Mouse (Mus musculus) CH12.LX (cell line): ENCODE measurements around the gene Stat1. TPM values are rescaled to one million over a fixed set of nuclear protein-coding genes. Genes with fewer than 3 reads are reported as not detected.

ENCODE experiments used
- DNase-seq: peaks from one replicate; pipeline ENCODE4 v3.0.0-alpha.2; 2013; ENCODE audit errors: extremely low read depth
- H3K27ac ChIP-seq: 2 replicates; pipeline ENCODE4 v1.5.1; 2012; ENCODE audit warnings: low read depth, mild to moderate bottlenecking, control low read depth, moderate library complexity; ENCODE audit not compliant: insufficient read depth
- H3K27me3 ChIP-seq: replicated peaks from 2 replicates; pipeline ENCODE3; 2012; ENCODE audit warnings: inconsistent platforms
- H3K36me3 ChIP-seq, 2 experiments: replicated peaks in 1 of 2; 2 replicates each; pipeline versions ENCODE3 to v1.6.1; 2012; ENCODE audit warnings: inconsistent platforms in 1 of 2, low read length in 1 of 2, mild to moderate bottlenecking in 1 of 2, mixed read lengths in 1 of 2, moderate library complexity in 1 of 2; ENCODE audit not compliant: control insufficient read depth in 1 of 2, insufficient read depth in 1 of 2
- H3K4me1 ChIP-seq, 2 experiments: 2 replicates each; pipeline ENCODE4 v1.6.1; 2012; ENCODE audit warnings: inconsistent platforms in 1 of 2, moderate library complexity in 1 of 2; ENCODE audit not compliant: insufficient read depth in 2 of 2, control insufficient read depth in 1 of 2
- H3K4me2 ChIP-seq: 2 replicates; pipeline ENCODE4 v1.6.1; 2012; ENCODE audit warnings: low read depth, mild to moderate bottlenecking, control low read depth; ENCODE audit not compliant: poor library complexity, insufficient read depth, severe bottlenecking
- H3K4me3 ChIP-seq, 3 experiments: fragments of 150-350 bp in 1 of 3; sonication (generic) in 1 of 3; replicated peaks in 1 of 3; 2 replicates each; pipeline versions ENCODE3 to v1.5.1; 2011 to 2012; ENCODE audit warnings: low read depth in 2 of 3, low read length in 2 of 3, mild to moderate bottlenecking in 2 of 3, moderate library complexity in 2 of 3, control low read depth in 1 of 3, improper control_type of control experiment in 1 of 3, inconsistent platforms in 1 of 3, mixed read lengths in 1 of 3; ENCODE audit not compliant: poor library complexity in 1 of 3
- H3K79me2 ChIP-seq: replicated peaks from 2 replicates; pipeline ENCODE4 v1.6.1; 2012; ENCODE audit warnings: mild to moderate bottlenecking, moderate library complexity; ENCODE audit not compliant: control insufficient read depth, poor library complexity, insufficient read depth, severe bottlenecking; ENCODE audit errors: extremely low read depth
- H3K9ac ChIP-seq: 2 replicates; pipeline ENCODE4 v1.6.1; 2012; ENCODE audit warnings: low read depth, mild to moderate bottlenecking, control low read depth, moderate library complexity; ENCODE audit not compliant: insufficient read depth
- H3K9me3 ChIP-seq: replicated peaks from 2 replicates; pipeline ENCODE3; 2012; ENCODE audit warnings: low read length, inconsistent platforms, mixed read lengths
- CHD1 ChIP-seq: IDR thresholded peaks from 2 replicates; pipeline ENCODE4 v1.6.1; 2012; ENCODE audit warnings: low read depth, low read length, improper control_type of control experiment, inconsistent platforms
- CTCF ChIP-seq, 2 experiments: IDR thresholded peaks in 1 of 2; conservative IDR thresholded peaks in 1 of 2; 2 replicates each; pipeline ENCODE4 v1.5.1; 2011 to 2012; ENCODE audit warnings: low read depth in 2 of 2, low read length in 2 of 2, improper control_type of control experiment in 1 of 2, inconsistent platforms in 1 of 2, mild to moderate bottlenecking in 1 of 2, moderate library complexity in 1 of 2
- E2F4 ChIP-seq: IDR thresholded peaks from 2 replicates; pipeline ENCODE4 v1.6.1; 2011; ENCODE audit warnings: low read depth, low read length, improper control_type of control experiment; ENCODE audit not compliant: insufficient replicate concordance
- ELF1 ChIP-seq: IDR thresholded peaks from 2 replicates; pipeline ENCODE4 v1.6.1; 2014; ENCODE audit warnings: low read depth, mild to moderate bottlenecking, inconsistent platforms, low read length, improper control_type of control experiment
- EP300 ChIP-seq: IDR thresholded peaks from 2 replicates; pipeline ENCODE4 v1.6.1; 2011; ENCODE audit warnings: low read length, improper control_type of control experiment
- ETS1 ChIP-seq: conservative IDR thresholded peaks from 2 replicates; pipeline ENCODE4 v1.6.1; 2012; ENCODE audit warnings: low read depth, mild to moderate bottlenecking, inconsistent platforms, low read length, improper control_type of control experiment, moderate library complexity
- GABPA ChIP-seq: IDR thresholded peaks from 2 replicates; pipeline ENCODE4 v1.6.1; 2012; ENCODE audit warnings: low read depth, low read length, improper control_type of control experiment, inconsistent platforms; ENCODE audit not compliant: insufficient replicate concordance
- JUN ChIP-seq: IDR thresholded peaks from 2 replicates; pipeline ENCODE4 v1.6.1; 2011; ENCODE audit warnings: low read depth, mild to moderate bottlenecking, low read length, improper control_type of control experiment, moderate library complexity; ENCODE audit not compliant: insufficient read depth
- KAT2A ChIP-seq: IDR thresholded peaks from 2 replicates; pipeline ENCODE4 v1.6.1; 2012; ENCODE audit warnings: low read length, improper control_type of control experiment, inconsistent platforms; ENCODE audit not compliant: insufficient replicate concordance
- MAFK ChIP-seq: IDR thresholded peaks from 2 replicates; pipeline ENCODE4 v1.6.1; 2011; ENCODE audit warnings: low read length, improper control_type of control experiment; ENCODE audit not compliant: insufficient replicate concordance
- MAX ChIP-seq: IDR thresholded peaks from 2 replicates; pipeline ENCODE4 v1.6.1; 2011; ENCODE audit warnings: low read length, improper control_type of control experiment
- MAZ ChIP-seq: IDR thresholded peaks from 2 replicates; pipeline ENCODE4 v1.6.1; 2012; ENCODE audit warnings: low read depth, mild to moderate bottlenecking, inconsistent platforms, low read length, improper control_type of control experiment, moderate library complexity
- MEF2A ChIP-seq: IDR thresholded peaks from 2 replicates; pipeline ENCODE4 v1.6.1; 2014; ENCODE audit warnings: low read depth, mild to moderate bottlenecking, inconsistent platforms, low read length, improper control_type of control experiment, borderline replicate concordance
- NELFE ChIP-seq: IDR thresholded peaks from 2 replicates; pipeline ENCODE4 v1.6.1; 2011; ENCODE audit warnings: low read depth, low read length, improper control_type of control experiment
- NRF1 ChIP-seq: IDR thresholded peaks from 2 replicates; pipeline ENCODE4 v1.6.1; 2014; ENCODE audit warnings: low read depth, mild to moderate bottlenecking, inconsistent platforms, low read length, improper control_type of control experiment, moderate library complexity
- POLR2A ChIP-seq: IDR thresholded peaks from 2 replicates; pipeline ENCODE4 v1.6.1; 2011; ENCODE audit warnings: low read depth, mild to moderate bottlenecking, improper control_type of control experiment, low read length
- POLR2AphosphoS2 ChIP-seq: IDR thresholded peaks from 2 replicates; pipeline ENCODE4 v1.6.1; 2011; ENCODE audit warnings: low read depth, low read length, improper control_type of control experiment
- RCOR1 ChIP-seq: conservative IDR thresholded peaks from 2 replicates; pipeline ENCODE4 v1.6.1; 2012; ENCODE audit warnings: low read depth, mild to moderate bottlenecking, inconsistent platforms, low read length, improper control_type of control experiment
- SIN3A ChIP-seq: IDR thresholded peaks from 2 replicates; pipeline ENCODE4 v1.6.1; 2012; ENCODE audit warnings: low read length, improper control_type of control experiment, inconsistent platforms
- TCF12 ChIP-seq: IDR thresholded peaks from 2 replicates; pipeline ENCODE4 v1.6.1; 2014; ENCODE audit warnings: low read depth, mild to moderate bottlenecking, inconsistent platforms, low read length, improper control_type of control experiment
- USF2 ChIP-seq: conservative IDR thresholded peaks from 2 replicates; pipeline ENCODE4 v1.6.1; 2011; ENCODE audit warnings: low read depth, low read length, improper control_type of control experiment
- ZMIZ1 ChIP-seq: IDR thresholded peaks from 2 replicates; pipeline ENCODE4 v1.6.1; 2012; ENCODE audit warnings: low read depth, mild to moderate bottlenecking, inconsistent platforms, low read length, improper control_type of control experiment
- ZNF384 ChIP-seq: IDR thresholded peaks from 2 replicates; pipeline ENCODE4 v1.6.1; 2012; ENCODE audit warnings: low read depth, low read length, improper control_type of control experiment, inconsistent platforms
- dilution Hi-C: fragments of 300-500 bp; cut with MboI; formaldehyde crosslinking; loops from 2 replicates; pipeline ENCODE4 v1.14.3; 2020; ENCODE audit warnings: low sequenced_read_pairs; ENCODE audit not compliant: extremely low pct_unique_long_range_greater_than_20kb, extremely low pct_ligation_motif_present
- in situ Hi-C: fragments of 300-500 bp; cut with MboI; formaldehyde crosslinking; loops from 3 replicates; pipeline ENCODE4 v1.14.3; 2019; ENCODE audit warnings: low sequenced_read_pairs, low pct_ligation_motif_present, low pct_unique_long_range_greater_than_20kb, mixed read lengths
- polyA plus RNA-seq: library from polyadenylated mRNA; unstranded; fragments of >175 nt; gene quantifications from 2 replicates; pipeline ENCODE4 v1.2.1, GENCODE M21; 2012; ENCODE audit warnings: low read depth; ENCODE audit not compliant: insufficient read length
- total RNA-seq, 2 experiments: library from RNA; depleted of rRNA; stranded (reverse); fragments of 300-350 nt in 1 of 2; fragments of >200 nt in 1 of 2; gene quantifications; 2 replicates each; pipeline ENCODE4 v1.2.3; 2012 to 2014

The Stat1 gene
- total and polyA plus RNA-seq, 3 experiments: 101 to 179 (median 143) TPM

GRCm38 (mm10) chr1:52116441-52116840 is 2.8 kb upstream of the Stat1 start:
- dilution Hi-C loops (no loop called here), in situ Hi-C loops (loop anchor here (25.0 kb wide), 1 partner anchor 521 kb away; the partner anchor contains the start of gene Nemp2)
- Histone ChIP-seq H3K27me3 (peaks cover 2% of the 10 kb centered on the region), H3K4me1 (peaks cover 5 to 34% of the 10 kb centered on the region in 2 experiments), H3K79me2 (peaks cover 21% of the 10 kb centered on the region), H3K9ac (peak overlapping the region; percentile 64), H3K9me3 (no peaks in the 10 kb centered on the region), H3K4me2 (peak overlapping the region; percentile 64), H3K27ac (peak overlapping the region; percentile 29; the same call in 1 of the 2 replicates), H3K36me3 (peaks cover 2 to 3% of the 10 kb centered on the region in 2 experiments), H3K4me3 (peak overlapping the region in 1 of 3 experiments; percentile 1)
- DNase-seq: no peak
- TF ChIP-seq POLR2A: no peak
- no peak for TF ChIP-seq E2F4
- no peak for TF ChIP-seq TCF12
- no peak for TF ChIP-seq SIN3A
- TF ChIP-seq JUN: no peak
- no peak for TF ChIP-seq GABPA

- dilution Hi-C loops: no loop called here
- Histone ChIP-seq H3K36me3 (peaks cover 10 to 14% of the 10 kb centered on the region in 2 experiments), H3K27ac (peak overlapping the region; percentile 61; the same call in 1 of the 2 replicates), H3K9ac (peak overlapping the region; percentile 64), H3K27me3 (peaks cover 2% of the 10 kb centered on the region), H3K9me3 (no peaks in the 10 kb centered on the region), H3K79me2 (peaks cover 29% of the 10 kb centered on the region), H3K4me1 (peaks cover 9 to 37% of the 10 kb centered on the region in 2 experiments), H3K4me3 (no peak overlapping the region), H3K4me2 (no peak overlapping the region)
- no peak for DNase-seq
- 0 out of 2 replicates have a peak, but pooled peaks have one; percentile 27 for TF ChIP-seq MAZ
- no peak for TF ChIP-seq NRF1
- TF ChIP-seq RCOR1: no peak
- TF ChIP-seq ZNF384: no peak
- no peak for TF ChIP-seq MEF2A
- TF ChIP-seq CHD1: peak; percentile 71; the same call in 1 of the 2 replicates
- no peak for TF ChIP-seq ELF1
- no peak for TF ChIP-seq POLR2AphosphoS2
- TF ChIP-seq KAT2A: 0 out of 2 replicates have a peak, but pooled peaks have one; percentile 18
- TF ChIP-seq CTCF (conservative IDR thresholded peaks at IDR 0.05 in 1 of 2, IDR thresholded peaks at IDR 0.05 in 1 of 2; ENCODE audit: low read depth in 2 of 2, low read length in 2 of 2): no peak
- no peak for TF ChIP-seq NELFE
- no peak for TF ChIP-seq ZMIZ1
- TF ChIP-seq MAX: no peak
- TF ChIP-seq MAFK: no peak
- TF ChIP-seq EP300: peak; percentile 11; the same call in 1 of the 2 replicates
- no peak for TF ChIP-seq ETS1
- TF ChIP-seq USF2: no peak
- in situ Hi-C loops: loop anchor here (25.0 kb wide), 1 partner anchor 520 kb away; the partner anchor contains the start of gene Nemp2
Measured at GRCm38 (mm10) chr1:52117777-52118176, 1.5 kb upstream of the Stat1 start.
